Mouse (Mus musculus) gastrocnemius, adult 8-10 months (tissue): ENCODE results near the gene Relt. TPM values are rescaled to one million over a fixed set of nuclear protein-coding genes. Genes with fewer than 3 reads are reported as not detected.
"Not testable (repeated sequence)": the region's sequence is repeated elsewhere in the genome, so short reads cannot be mapped to it uniquely, and the experiment has no call there.

Experiments used
- DNase-seq, 2 experiments: peaks; one replicate each; pipeline ENCODE4 v3.0.0; 2022; ENCODE audit warnings: low spot score in 2 of 2
- total RNA-seq, 4 experiments: library from RNA; stranded (reverse); gene quantifications; 2 replicates each; pipeline ENCODE4 v1.2.4; 2022

Relt gene
- total RNA-seq, 4 experiments from 2014 or later, result 10.5 to 22.2 (median 13.8) TPM

DNA sequence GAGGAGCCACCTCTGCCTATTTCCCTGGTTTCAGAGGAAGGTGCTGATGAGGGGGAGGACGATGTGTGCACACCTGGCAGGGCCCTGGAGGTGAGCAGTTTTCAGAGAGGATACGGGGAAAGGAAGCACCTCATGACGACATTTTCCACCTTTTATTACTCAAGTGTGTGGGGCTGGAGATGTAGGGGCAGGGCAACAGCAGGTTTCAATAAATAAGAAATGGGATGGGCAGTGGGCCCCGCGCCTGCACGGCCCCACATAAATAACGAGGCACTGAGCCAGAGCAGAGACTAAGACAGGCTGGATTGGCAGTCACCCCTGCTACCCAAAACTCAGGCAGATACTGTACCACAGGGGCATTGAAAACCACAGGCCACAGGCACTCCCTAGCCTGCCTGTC is 17.2 kb downstream of the Relt start:
- DNase-seq, result not testable (repeated sequence)

DNA sequence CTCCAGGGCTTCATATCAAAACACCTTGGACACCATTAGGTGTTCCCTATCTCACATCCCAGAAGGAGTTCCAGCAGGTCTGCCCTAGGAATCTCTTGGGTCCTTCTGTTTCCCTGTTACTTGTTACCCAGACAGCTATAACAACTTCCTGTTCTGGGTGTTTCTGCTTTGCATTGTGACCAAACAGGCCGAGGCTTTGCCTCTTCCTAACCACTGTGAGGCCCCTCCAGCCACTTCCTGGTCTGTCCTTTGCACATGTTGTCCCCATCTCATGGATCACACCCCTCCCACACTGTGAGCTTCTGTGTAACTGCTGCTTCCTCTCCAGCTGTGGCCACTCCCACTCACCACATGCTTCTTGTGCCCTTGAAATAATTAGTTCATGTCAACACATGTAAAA is 17.8 kb downstream of the Relt start:
- no peak for DNase-seq

DNA sequence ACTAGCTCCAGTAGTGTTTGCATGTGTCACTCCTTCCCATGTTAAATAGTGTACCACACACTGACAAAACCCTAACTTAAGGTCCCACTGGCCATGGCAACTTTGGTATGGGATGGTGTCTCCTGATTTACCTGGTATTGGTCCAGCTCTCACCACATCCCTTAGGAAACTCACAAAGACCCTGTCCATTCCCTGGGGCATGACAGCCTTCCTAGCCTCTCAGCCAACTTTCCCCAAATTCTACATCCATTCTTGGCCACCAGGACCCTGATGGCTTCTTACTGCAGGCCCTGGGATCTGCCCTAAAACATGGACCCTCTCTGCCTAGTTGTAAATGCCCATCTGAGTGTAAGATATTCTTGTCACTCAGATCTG is 18.2 kb downstream of the Relt start:
- DNase-seq, result no peak

DNA sequence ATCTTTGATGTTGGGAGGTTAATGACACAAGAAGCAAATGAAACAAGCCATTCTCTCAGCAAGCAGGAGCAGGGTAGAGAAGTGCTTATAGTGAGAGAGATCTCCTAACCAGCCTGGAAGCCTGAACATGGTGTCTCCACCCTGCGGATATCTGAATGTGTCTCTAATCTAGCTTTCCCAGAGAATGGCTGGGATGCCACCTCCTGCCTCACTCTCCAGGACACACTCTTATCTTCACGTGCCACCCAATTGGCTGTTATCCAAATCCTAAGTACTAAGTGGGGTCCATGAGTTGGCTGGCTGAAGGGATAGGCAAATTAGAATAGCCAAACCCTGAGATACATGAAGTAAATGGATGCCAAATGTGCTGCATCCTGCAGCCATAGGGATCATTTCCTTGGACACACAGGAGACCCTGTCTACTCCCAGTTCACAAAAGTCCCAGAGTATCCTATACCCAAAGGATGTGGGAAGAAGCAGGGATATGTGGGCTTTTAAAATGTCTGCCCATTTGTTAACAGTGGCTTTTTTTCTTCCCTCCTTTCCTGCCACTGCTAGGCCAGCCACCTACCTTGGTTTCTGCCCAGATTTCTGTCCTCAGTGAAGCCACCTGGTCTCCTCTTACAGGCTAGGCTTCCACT is 18.7 kb downstream of the Relt start:
- no peak for DNase-seq

DNA sequence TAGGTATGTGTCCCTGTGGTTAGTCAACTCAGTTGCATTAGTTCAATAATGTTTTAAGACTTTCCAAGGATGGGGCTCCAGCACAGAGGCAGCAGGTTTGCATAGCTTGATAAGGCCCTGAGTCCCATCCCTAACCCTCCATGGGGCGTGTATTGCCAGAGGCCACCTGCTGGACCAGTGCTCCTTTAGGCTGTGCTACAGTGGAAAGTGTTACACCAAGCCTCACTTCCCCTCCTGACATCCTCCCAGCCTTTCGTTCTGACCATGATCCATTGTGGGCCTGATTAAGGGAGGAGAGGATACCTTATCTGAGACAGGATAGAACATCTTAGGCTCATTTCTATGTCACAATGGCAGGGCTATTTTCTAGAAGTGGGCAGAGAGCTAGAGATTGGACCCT is 19.4 kb downstream of the Relt start:
- DNase-seq, result no peak

DNA sequence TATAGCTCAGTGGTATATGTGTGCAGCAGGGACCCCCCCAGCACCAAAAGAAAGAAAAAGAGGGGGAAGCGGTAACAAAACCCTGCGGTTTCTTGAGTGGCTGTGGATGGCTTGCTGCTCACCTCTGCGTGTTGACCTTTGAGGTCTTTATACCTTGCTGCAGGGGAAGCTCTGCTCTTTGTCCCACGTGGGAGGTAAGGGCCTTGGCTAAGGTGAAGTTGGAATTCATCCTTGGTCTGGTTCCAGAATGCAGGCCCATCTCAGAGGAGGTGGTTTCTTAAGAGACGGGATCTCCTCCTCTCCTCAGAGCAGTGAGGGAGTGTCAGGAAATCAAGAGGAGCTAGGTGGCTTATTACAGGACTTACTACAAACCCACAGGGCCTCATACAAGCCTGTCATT is 21.1 kb downstream of the Relt start:
- no peak for DNase-seq

DNA sequence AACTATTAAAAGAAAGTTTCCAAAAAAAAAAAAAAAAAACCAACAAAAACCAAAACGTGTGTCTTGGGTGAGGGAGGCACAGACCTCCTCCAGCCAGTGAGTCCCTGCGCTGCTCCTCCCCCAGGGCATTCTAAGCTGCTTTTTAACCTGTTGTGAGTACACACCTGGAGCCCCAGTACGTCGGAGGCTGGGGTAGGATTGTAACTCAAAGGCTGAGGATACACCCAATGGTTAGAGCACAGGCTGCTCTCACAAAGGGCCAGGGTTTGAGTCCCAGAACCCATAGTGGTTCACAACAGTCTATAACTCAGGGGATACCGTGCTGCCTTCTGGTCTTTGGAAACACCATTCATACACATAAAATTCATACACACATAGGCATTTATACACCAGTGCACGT is 21.6 kb downstream of the Relt start:
- no peak for DNase-seq

DNA sequence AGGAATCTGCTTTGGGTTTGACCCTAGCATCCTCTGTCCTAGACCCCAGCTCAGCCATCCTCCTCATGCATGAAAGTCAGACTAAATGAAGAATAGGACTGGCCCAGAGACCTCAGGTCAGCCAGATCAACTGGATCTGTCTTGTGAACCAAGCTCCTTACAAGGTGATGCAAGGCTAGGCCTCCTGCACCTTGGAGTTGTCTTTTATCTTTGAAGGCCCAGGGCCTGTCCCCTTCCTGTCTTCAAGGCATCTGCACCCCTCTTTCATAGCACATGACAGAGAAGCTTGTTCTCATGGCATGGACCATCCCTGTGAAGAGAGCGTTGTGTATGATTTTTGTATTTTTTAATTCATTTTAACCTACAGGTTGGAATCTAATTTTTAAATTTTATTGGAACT is 22.3 kb downstream of the Relt start:
- no peak for DNase-seq

DNA sequence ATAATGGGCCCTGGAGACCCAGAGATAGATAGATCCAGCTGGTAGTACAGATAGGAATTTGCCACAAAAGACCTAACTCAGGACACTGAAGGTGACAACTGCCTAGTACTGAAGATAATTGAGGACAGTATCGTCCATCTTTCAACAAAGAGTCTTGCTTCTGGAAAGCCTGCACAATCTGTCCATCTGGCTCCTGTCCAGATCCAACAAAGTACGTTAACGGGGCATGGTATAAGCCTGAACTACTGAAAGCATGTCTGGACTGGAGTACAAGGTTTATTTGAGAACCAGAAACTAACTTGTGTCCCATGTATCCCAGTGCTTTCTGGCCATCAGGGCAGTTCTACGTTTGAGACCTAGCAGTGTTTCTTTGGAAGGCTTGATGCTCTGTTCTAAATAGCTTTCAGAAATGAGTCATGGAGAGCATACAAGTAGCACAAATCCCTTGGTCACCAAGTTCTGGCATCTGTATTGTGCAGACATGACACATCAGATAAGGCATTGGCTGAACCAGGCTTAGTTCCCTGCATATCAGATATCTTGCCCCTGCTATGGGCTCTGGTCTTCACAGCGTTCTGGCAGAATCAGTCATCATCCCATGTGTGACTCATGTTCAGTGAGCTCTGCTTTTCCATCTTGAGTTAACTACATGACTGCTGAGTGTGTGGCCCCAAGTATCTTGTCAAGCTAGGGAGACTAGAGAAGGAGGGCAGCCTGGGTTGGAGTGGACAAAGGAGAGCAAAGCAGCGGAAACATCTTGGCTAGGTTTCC is 23.4 kb downstream of the Relt start:
- no peak for DNase-seq

DNA sequence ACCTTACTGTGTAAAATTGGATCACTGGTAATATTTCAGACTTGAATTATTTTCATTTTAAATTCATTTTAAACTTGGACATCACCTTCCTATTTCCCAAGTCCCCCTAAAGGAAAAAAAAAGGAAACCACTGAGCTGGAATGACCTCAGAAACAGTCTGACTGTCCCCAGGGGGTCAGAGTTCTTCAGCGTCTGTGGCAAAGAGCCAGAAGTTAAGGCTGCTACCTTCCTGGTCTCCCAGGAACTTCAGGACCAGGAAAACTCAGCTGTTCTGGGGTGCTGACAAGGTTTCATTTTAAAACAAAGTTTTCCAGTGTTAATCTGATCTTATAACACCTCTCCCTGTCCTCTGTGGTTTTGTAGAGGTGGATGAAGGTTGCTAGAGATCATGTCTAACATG is 25.5 kb downstream of the Relt start:
- no peak for DNase-seq

DNA sequence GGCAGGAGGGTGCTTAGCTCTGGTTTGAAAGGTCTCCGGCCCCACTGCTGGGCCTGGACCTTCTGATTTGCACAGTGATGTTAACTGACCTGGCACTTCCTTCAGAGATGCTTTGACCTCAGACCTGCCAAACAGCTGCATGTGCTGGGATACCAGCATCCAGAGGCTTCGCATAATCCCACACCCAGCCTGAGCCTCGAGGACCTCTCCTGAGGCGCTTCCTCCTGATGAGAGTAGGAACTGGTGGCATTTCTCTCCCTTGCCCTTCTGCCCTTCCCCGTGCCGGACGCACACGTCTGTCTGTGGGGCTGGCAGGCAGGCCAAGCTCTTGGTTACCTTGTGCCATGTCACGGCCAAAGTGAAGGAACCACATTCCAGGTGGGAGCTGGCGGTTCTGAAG is 26.6 kb downstream of the Relt start:
- DNase-seq, result no peak

DNA sequence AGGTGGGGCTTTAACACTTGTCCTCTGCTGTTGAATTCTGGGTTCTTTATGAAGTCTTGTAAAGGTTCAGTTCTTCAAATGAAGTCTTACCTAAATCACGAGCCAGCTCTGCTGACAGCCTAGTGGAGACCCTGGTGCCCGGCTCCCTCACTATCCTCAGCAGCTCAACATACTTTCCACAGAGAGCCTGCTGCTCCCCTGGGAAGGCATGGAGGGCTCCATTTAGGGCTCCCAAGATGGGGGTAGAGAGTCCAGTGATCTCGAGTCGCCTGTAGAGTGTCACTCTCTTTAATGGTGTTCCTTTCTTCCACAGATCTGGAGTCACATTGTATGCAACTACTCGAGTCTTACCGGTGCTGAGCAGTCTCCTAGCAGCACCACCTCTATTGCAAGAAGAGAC is 27.5 kb downstream of the Relt start:
- no peak for DNase-seq

DNA sequence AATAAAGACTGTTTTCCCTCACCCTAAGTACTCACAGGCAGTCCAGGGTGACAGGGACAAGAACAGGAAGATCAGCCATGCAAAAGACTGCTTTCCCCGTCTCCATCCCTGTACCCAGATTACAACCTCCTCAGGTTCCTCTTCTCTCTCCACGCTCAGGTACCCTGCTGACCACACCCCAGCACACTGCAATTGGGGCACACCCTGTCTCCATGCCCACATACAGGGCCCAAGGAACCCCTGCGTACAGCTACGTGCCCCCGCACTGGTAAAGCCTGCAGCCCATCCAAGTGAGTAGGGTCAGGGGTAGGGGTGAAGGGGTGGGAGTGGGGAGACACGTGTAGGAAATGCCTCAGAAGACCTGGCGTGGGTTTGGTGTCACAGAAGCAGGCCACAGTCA is 28.1 kb downstream of the Relt start:
- DNase-seq, result no peak

DNA sequence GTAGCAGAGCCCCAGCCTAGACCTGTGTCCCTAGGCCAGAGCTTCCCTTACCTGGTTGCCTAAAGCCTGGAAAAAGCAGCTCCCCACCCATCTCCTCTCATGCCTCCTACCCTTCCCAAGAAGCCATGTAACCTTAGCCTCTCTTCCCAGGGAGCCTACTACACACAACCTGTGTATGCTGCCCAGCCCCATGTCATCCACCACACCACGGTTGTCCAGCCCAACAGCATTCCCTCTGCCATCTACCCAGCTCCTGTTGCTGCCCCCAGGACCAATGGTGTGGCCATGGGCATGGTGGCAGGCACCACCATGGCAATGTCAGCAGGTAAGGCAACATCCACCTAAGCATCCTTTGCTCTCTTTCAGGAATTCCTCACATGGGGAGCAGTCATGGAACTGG is 29.4 kb downstream of the Relt start:
- DNase-seq, result no peak

DNA sequence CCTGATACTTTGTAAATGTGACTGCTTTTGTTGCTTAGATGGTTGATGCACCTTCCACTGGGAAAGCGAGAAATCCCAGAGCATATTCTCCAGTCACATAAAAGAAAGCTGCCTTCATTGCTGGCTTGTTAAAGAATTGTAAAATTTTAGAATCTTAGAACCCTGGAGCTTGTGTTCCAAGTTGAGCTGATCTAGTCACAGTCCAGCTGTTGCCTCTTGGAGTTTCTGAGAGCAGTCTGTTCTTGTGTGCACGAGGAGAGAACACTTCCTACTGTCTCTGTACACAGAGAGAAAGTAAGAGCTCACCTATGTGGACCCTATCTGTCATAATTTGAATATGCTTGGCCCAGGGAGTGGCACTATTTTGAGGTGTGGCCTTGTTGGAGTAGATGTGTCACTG is 34.7 kb downstream of the Relt start:
- DNase-seq, result no peak

DNA sequence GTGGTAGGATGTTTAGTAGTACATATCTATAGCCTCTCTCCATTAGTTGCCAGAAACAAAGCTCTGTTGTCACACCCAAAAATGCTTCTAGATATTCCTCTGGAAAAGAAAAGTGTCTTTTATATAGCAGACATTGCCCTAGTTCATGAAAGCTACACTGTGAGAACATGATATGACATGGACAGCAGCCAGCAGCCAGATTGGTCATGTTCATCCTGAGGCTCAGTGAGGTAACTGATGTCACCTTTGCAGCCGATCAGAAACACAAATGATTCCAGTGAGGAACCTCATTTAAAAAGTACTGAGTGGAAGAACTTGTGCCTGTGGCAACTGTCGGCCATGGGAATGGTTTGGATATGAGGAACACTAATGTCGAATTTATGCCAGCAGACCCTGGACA is 38.6 kb downstream of the Relt start:
- DNase-seq, result peak in 1 of 2 experiments; percentile 29

DNA sequence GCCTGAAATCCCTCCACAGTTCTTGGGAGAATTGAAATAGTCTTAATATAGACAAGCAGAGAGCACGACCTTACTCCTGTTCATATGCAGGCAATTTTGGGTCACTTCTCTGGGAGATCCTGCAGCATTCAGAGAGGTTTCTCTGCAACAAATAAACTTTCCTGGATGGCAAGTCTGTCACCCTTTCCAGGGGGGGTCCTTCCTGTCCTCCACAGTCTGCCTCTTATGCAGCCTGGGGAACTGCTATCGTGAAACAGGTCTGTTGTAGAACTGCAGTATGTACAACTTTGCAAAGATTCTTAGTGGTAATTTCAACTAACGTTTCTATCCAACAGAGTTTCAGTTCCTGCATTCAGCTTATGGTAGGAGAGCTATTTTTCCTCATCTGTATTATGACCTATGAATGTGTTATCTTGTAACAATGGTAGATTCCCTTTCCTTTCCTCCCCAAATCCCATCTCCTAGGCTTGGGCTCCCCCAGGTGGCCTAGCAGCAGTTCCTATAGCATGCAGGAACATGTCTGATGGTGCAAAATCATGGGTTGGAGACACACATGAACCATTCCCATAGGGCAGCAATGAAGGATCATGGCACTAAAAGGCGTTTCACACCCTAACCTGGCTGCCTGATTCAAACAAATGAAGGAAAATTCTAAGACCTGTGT is 44.7 kb downstream of the Relt start:
- DNase-seq, result no peak

DNA sequence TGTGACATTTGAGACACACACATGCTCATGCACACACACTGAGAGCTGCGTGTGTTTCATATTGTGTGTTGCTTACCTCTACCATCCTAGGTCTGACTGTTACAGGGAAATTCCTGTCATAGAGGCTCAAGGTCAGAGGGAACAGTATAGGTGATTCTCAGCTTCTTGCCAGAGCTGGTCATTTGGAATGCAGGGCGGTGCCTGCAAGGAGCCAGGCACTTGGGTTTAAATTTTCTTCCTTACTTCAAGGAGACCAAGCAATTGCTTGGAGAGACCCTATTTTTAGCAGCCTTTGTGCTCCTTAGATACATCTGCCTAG is 45.8 kb downstream of the Relt start:
- no peak for DNase-seq

DNA sequence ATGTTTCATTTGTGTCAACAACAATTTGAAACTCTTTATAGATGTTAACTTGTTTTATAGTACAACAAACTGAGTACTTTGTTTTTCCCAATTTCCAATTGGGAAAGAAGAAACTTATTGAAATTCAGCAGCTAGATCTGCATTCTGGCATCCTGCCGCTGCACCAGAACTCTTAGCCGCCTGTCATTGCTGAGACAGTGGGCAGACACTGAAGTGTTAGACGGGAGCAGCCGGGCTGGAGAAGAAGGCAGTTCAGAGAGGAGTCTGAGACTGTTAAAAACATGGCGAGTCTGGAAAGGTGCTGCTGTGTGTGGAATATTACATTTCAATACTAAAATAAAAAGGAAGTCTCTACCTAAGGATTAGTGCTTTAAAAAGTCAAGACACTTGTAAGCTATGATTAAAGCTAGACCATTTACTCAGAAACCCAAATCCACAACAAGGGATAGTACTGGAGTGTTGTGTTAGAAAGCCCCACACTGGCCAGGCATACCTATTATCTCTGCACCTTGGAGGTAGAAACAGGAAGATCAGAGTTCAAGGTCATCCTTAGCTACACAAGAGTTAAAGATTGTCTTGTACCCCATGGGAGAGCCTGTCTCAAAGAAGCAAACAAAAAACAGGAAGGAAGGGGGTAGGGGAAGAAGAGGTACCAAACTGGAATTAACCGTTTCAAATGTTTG is 46.3 kb downstream of the Relt start:
- DNase-seq, result no peak

DNA sequence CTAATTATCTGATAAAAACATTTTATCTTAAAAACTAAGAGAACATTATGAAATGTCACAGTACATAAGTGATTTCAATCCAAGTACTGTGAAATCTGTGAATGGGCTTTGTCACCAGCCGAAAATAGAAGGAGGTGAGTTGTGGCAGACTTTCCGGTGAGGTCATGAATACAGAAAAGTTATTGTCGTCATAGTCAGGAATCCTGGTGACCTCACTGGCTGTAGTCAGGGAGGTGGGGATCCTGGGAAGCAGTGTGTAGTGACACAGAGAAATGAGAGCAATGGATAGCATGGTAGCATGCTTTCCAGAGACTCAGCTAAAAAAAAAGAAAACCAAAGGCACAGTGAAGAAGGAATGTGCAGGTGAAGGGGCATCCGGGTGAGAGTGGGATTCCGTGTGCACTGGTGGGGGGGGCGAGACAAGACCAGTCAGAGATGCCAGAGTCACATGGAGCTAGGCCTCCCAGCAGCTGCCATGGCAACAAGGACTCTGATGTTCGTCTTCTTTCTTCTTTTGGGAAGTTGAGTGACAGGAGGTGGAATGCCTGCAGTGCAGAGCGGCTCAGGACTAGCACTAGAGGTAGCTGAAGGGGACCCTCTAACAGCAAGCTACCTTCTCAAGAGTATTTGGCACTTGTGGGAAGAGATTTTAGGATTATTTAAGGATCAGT is 47.2 kb downstream of the Relt start:
- DNase-seq, result no peak

DNA sequence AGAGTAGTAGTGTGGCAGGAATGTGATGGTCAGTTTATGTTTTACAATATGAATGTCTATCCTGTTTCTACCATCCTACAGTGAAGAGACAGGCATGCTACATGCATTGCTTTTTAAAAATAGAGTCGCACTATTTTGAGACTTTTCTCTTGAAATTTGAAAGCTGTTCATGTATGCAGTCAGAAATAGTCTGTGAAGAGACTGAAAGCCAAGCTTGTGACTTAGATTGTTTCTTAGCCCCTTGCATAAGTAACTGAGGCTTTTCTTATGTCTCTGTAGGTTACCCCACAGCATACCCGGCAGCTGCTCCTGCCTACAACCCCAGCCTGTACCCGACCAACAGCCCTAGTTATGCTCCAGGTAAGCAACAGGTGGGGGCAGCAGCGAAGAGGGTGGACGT is 50.6 kb downstream of the Relt start:
- no peak for DNase-seq

DNA sequence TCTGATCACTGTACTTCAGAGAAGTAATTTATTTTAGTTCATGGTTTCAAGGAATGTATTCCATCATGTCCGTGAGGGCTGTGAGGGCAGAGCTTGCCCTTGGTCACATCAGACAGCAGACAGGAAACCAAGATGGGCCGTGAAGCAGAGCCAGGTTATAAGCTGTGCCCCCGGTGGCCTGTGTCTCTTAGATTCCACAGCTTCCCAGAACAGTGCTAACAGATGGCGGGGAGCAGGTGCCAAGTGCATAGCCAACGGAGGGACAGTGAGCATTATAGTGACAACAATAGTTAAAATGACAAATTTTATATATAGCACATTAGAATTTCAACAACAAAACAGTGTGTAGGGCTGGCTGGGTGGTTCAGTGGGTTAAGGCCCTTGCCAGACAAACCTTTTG is 51.3 kb downstream of the Relt start:
- no peak for DNase-seq
